Mouse (Mus musculus) liver, adult 2 months (tissue): ENCODE data around the gene Ubxn1. TPM values are rescaled to one million over a fixed set of nuclear protein-coding genes. Genes with fewer than 3 reads are reported as not detected.

Experiments used
- DNase-seq: peaks from one replicate; pipeline ENCODE4 v3.0.0-alpha.2; 2011; ENCODE audit warnings: low read depth, low spot score; ENCODE audit errors: extremely low read depth
- H3K27ac ChIP-seq: fragments of 200-500 bp; replicated peaks from 2 replicates; pipeline ENCODE4 v1.5.1; 2012; ENCODE audit warnings: low read depth, mild to moderate bottlenecking, control low read depth, inconsistent platforms, low read length; ENCODE audit not compliant: insufficient read depth
- H3K27me3 ChIP-seq: fragments of 200-500 bp; 2 replicates; pipeline ENCODE4 v1.6.1; 2012; ENCODE audit warnings: mild to moderate bottlenecking, moderate library complexity, low read length, inconsistent platforms; ENCODE audit not compliant: control insufficient read depth, insufficient read depth
- H3K36me3 ChIP-seq: fragments of 200-500 bp; 2 replicates; pipeline ENCODE4 v1.6.1; 2012; ENCODE audit warnings: low read length, inconsistent platforms; ENCODE audit not compliant: control insufficient read depth, insufficient read depth
- H3K4me1 ChIP-seq: fragments of 200-500 bp; 2 replicates; pipeline ENCODE4 v1.6.1; 2011; ENCODE audit warnings: low read length; ENCODE audit not compliant: control insufficient read depth, insufficient read depth
- H3K4me3 ChIP-seq: fragments of 200-500 bp; 2 replicates; pipeline ENCODE4 v1.5.1; 2011; ENCODE audit warnings: low read depth, mild to moderate bottlenecking, control low read depth, low read length, moderate library complexity; ENCODE audit not compliant: insufficient read depth
- H3K79me2 ChIP-seq: fragments of 200-500 bp; 2 replicates; pipeline ENCODE4 v1.6.1; 2012; ENCODE audit warnings: inconsistent platforms, mild to moderate bottlenecking, low read length, moderate library complexity; ENCODE audit not compliant: control insufficient read depth, insufficient read depth
- H3K9ac ChIP-seq: fragments of 200-500 bp; 2 replicates; pipeline ENCODE4 v1.6.1; 2012; ENCODE audit warnings: low read depth, mild to moderate bottlenecking, control low read depth, inconsistent platforms, low read length
- CTCF ChIP-seq: fragments of 200-500 bp; IDR thresholded peaks from 2 replicates; pipeline ENCODE4 v1.5.1; 2011; ENCODE audit warnings: low read depth, low read length, control low read depth
- POLR2A ChIP-seq: fragments of 200-500 bp; IDR thresholded peaks from 2 replicates; pipeline ENCODE4 v1.6.1; 2011; ENCODE audit warnings: low read length, control low read depth; ENCODE audit not compliant: insufficient read depth; ENCODE audit errors: extremely low read depth
- WGBS: fragments of 180-500 bp; shearing (Covaris S2); methylation state at CpG from one replicate; pipeline ENCODE4 v1.1.7; 2018; 5-methylcytosine and 5-hydroxymethylcytosine counted together
- polyA plus RNA-seq: library from polyadenylated mRNA; depleted of rRNA; stranded (reverse); fragments of >200 nt; gene quantifications from 2 replicates; pipeline ENCODE4 v1.2.3, GENCODE M21; 2012
- total RNA-seq: library from RNA; depleted of rRNA; stranded (reverse); fragments of >200 nt; gene quantifications from 2 replicates; pipeline ENCODE4 v1.2.3, GENCODE M21; 2014

Gene Ubxn1
- total and polyA plus RNA-seq, 2 experiments: 82.7 to 128 TPM

- peaks cover 14% of the 10 kb centered on the region for H3K36me3 ChIP-seq
- WGBS: 80% methylated on average over 6 of the region's 6 CpGs
- H3K9ac ChIP-seq: no peak overlapping the region
- H3K4me3 ChIP-seq: no peak overlapping the region
- no peak for DNase-seq
- no peaks in the 10 kb centered on the region for H3K27me3 ChIP-seq
- TF ChIP-seq CTCF (no peak), POLR2A (no peak)
- peaks cover 12% of the 10 kb centered on the region for H3K4me1 ChIP-seq
- H3K79me2 ChIP-seq: no peaks in the 10 kb centered on the region
- no peak overlapping the region for H3K27ac ChIP-seq
Measured at GRCm38 (mm10) chr19:8842961-8843360, 28.3 kb upstream of the Ubxn1 start.

- Histone ChIP-seq H3K9ac (0 out of 2 replicates have a peak overlapping the region, but pooled peaks have one; percentile 8), H3K36me3 (peaks cover 17% of the 10 kb centered on the region), H3K4me3 (no peak overlapping the region), H3K4me1 (peaks cover 9% of the 10 kb centered on the region), H3K27me3 (no peaks in the 10 kb centered on the region), H3K27ac (peak overlapping the region; percentile 28; the same call in 1 of the 2 replicates), H3K79me2 (no peaks in the 10 kb centered on the region)
- WGBS: 36% methylated on average over 5 of the region's 5 CpGs
- no peak for TF ChIP-seq POLR2A
- peak; percentile 43; the same call in 1 of the 2 replicates for TF ChIP-seq CTCF
- DNase-seq: peak; percentile 76
Measured at GRCm38 (mm10) chr19:8844371-8845129, 26.7 kb upstream of the Ubxn1 start.

GRCm38 (mm10) chr19:8848356-8848755, 22.9 kb upstream of the Ubxn1 start:
- Histone ChIP-seq H3K36me3 (peaks cover 17% of the 10 kb centered on the region), H3K4me1 (peaks cover 3% of the 10 kb centered on the region; the same call in 1 of the 2 replicates), H3K27ac (no peak overlapping the region), H3K79me2 (no peaks in the 10 kb centered on the region), H3K9ac (no peak overlapping the region), H3K27me3 (no peaks in the 10 kb centered on the region), H3K4me3 (no peak overlapping the region)
- WGBS: 90% methylated on average over 5 of the region's 5 CpGs
- DNase-seq: no peak
- no peak for TF ChIP-seq POLR2A
- TF ChIP-seq CTCF: no peak

- Histone ChIP-seq H3K9ac (no peak within 1 kb of the TSS), H3K36me3 (peaks cover 15% of the 10 kb centered on the region), H3K79me2 (no peaks in the 10 kb centered on the region), H3K27me3 (no peaks in the 10 kb centered on the region), H3K4me1 (no peaks in the 10 kb centered on the region), H3K27ac (no peak within 1 kb of the TSS), H3K4me3 (no peak within 1 kb of the TSS)
- TF ChIP-seq CTCF (no peak), POLR2A (no peak)
- WGBS: 40% methylated on average over 7 of the region's 7 CpGs
- no peak for DNase-seq
Measured at GRCm38 (mm10) chr19:8850402-8850901, 20.8 kb upstream of the Ubxn1 start, which contains the start of gene Lrrn4cl. Lrrn4cl (plus strand) TSS chr19:8850768.

- TF ChIP-seq CTCF: peak; percentile 51
- TF ChIP-seq POLR2A: no peak
- Histone ChIP-seq H3K27me3 (no peaks in the 10 kb centered on the region), H3K36me3 (peaks cover 7% of the 10 kb centered on the region; the same call in 1 of the 2 replicates), H3K4me1 (no peaks in the 10 kb centered on the region), H3K9ac (no peak overlapping the region), H3K27ac (no peak overlapping the region), H3K79me2 (no peaks in the 10 kb centered on the region), H3K4me3 (no peak overlapping the region)
- WGBS: 17% methylated on average over 7 of the region's 7 CpGs
- DNase-seq: no peak
Measured at GRCm38 (mm10) chr19:8851639-8852038, 19.7 kb upstream of the Ubxn1 start.
